Mouse (Mus musculus) MEL (cell line): ENCODE results near the gene Mapt. TPM values are rescaled to one million over a fixed set of nuclear protein-coding genes. Genes with fewer than 3 reads are reported as not detected.

Experiments used
- DNase-seq: peaks from one replicate; pipeline ENCODE4 v3.0.0; 2011; ENCODE audit warnings: low read depth, low spot score
- H3K27ac ChIP-seq: 2 replicates; pipeline ENCODE4 v1.5.1; 2012; ENCODE audit warnings: low read depth, mild to moderate bottlenecking, control low read depth, low read length, moderate library complexity; ENCODE audit not compliant: control insufficient read depth
- H3K27me3 ChIP-seq, 2 experiments: fragments of 150-350 bp in 1 of 2; sonication (generic) in 1 of 2; 2 replicates each; pipeline ENCODE4 v1.6.1; 2012; ENCODE audit warnings: low read length in 2 of 2, mild to moderate bottlenecking in 2 of 2, improper control_type of control experiment in 1 of 2, moderate library complexity in 1 of 2; ENCODE audit not compliant: insufficient read depth in 2 of 2, control insufficient read depth in 1 of 2
- H3K36me3 ChIP-seq, 2 experiments: 2 replicates each; pipeline ENCODE4 v1.6.1; 2012 to 2014; ENCODE audit warnings: low read length in 2 of 2, improper control_type of control experiment in 1 of 2, inconsistent platforms in 1 of 2, mild to moderate bottlenecking in 1 of 2; ENCODE audit not compliant: insufficient read depth in 2 of 2, control insufficient read depth in 1 of 2
- H3K4me1 ChIP-seq, 2 experiments: fragments of 150-350 bp in 1 of 2; sonication (generic) in 1 of 2; 2 replicates each; pipeline ENCODE4 v1.6.1; 2012; ENCODE audit warnings: low read length in 2 of 2, improper control_type of control experiment in 1 of 2, mild to moderate bottlenecking in 1 of 2; ENCODE audit not compliant: insufficient read depth in 2 of 2, control insufficient read depth in 1 of 2
- H3K4me3 ChIP-seq, 2 experiments: fragments of 150-350 bp in 1 of 2; sonication (generic) in 1 of 2; 2 replicates each; pipeline ENCODE4 v1.5.1; 2012; ENCODE audit warnings: low read depth in 2 of 2, low read length in 2 of 2, mild to moderate bottlenecking in 2 of 2, moderate library complexity in 2 of 2, control low read depth in 1 of 2, improper control_type of control experiment in 1 of 2; ENCODE audit not compliant: control insufficient read depth in 1 of 2, insufficient read depth in 1 of 2
- H3K79me2 ChIP-seq: 2 replicates; pipeline ENCODE4 v1.6.1; 2012; ENCODE audit warnings: mild to moderate bottlenecking, low read length, moderate library complexity; ENCODE audit not compliant: control insufficient read depth, poor library complexity, insufficient read depth
- H3K9ac ChIP-seq: 2 replicates; pipeline ENCODE4 v1.6.1; 2012; ENCODE audit warnings: low read depth, mild to moderate bottlenecking, control low read depth, low read length, moderate library complexity; ENCODE audit not compliant: control insufficient read depth, poor library complexity, severe bottlenecking
- H3K9me3 ChIP-seq: fragments of 150-350 bp; sonication (generic); replicated peaks from 2 replicates; pipeline ENCODE4 v1.6.1; 2012; ENCODE audit warnings: mild to moderate bottlenecking, low read length, improper control_type of control experiment, moderate library complexity; ENCODE audit not compliant: insufficient read depth
- BHLHE40 ChIP-seq: IDR thresholded peaks from 2 replicates; pipeline ENCODE4 v1.6.1; 2012; ENCODE audit warnings: low read depth, mild to moderate bottlenecking, inconsistent platforms, low read length, improper control_type of control experiment, borderline replicate concordance
- CTCF ChIP-seq, 3 experiments: IDR thresholded peaks in 2 of 3; conservative IDR thresholded peaks in 1 of 3; 2 replicates each; pipeline ENCODE4 v1.5.1; 2011 to 2012; ENCODE audit warnings: low read length in 3 of 3, low read depth in 2 of 3, mild to moderate bottlenecking in 2 of 3, improper control_type of control experiment in 1 of 3, inconsistent platforms in 1 of 3, mixed read lengths in 1 of 3, moderate library complexity in 1 of 3; ENCODE audit not compliant: control insufficient read depth in 1 of 3, insufficient read depth in 1 of 3, poor library complexity in 1 of 3, severe bottlenecking in 1 of 3
- E2F4 ChIP-seq: IDR thresholded peaks from 2 replicates; pipeline ENCODE4 v1.6.1; 2011; ENCODE audit warnings: low read depth, low read length, improper control_type of control experiment, borderline replicate concordance
- ELF1 ChIP-seq: IDR thresholded peaks from 2 replicates; pipeline ENCODE4 v1.6.1; 2014; ENCODE audit warnings: low read depth, mild to moderate bottlenecking, inconsistent platforms, low read length, improper control_type of control experiment, moderate library complexity
- EP300 ChIP-seq, 2 experiments: IDR thresholded peaks; 2 replicates each; pipeline ENCODE4 v1.6.1; 2011; ENCODE audit warnings: improper control_type of control experiment in 2 of 2, low read length in 2 of 2, low read depth in 1 of 2, mild to moderate bottlenecking in 1 of 2
- ETS1 ChIP-seq: IDR thresholded peaks from 2 replicates; pipeline ENCODE4 v1.6.1; 2012; ENCODE audit warnings: low read depth, mild to moderate bottlenecking, inconsistent platforms, low read length, improper control_type of control experiment, moderate library complexity
- GATA1 ChIP-seq: IDR thresholded peaks from 2 replicates; pipeline ENCODE4 v1.6.1; 2011; ENCODE audit warnings: low read depth, low read length, improper control_type of control experiment
- HCFC1 ChIP-seq: IDR thresholded peaks from 2 replicates; pipeline ENCODE4 v1.6.1; 2012; ENCODE audit warnings: low read depth, mild to moderate bottlenecking, inconsistent platforms, low read length, improper control_type of control experiment, moderate library complexity
- KAT2A ChIP-seq: conservative IDR thresholded peaks from 2 replicates; pipeline ENCODE4 v1.6.1; 2012; ENCODE audit warnings: low read depth, low read length, improper control_type of control experiment, inconsistent platforms
- MAFK ChIP-seq: IDR thresholded peaks from 2 replicates; pipeline ENCODE4 v1.6.1; 2011; ENCODE audit warnings: low read depth, mild to moderate bottlenecking, low read length, improper control_type of control experiment, borderline replicate concordance
- MAX ChIP-seq: IDR thresholded peaks from 2 replicates; pipeline ENCODE4 v1.6.1; 2011; ENCODE audit warnings: low read length, improper control_type of control experiment
- MEF2A ChIP-seq: IDR thresholded peaks from 2 replicates; pipeline ENCODE4 v1.6.1; 2014; ENCODE audit warnings: low read depth, mild to moderate bottlenecking, inconsistent platforms, low read length, improper control_type of control experiment; ENCODE audit not compliant: poor library complexity, insufficient replicate concordance, severe bottlenecking; ENCODE audit errors: extremely low read depth
- MYB ChIP-seq: IDR thresholded peaks from 2 replicates; pipeline ENCODE4 v1.6.1; 2011; ENCODE audit warnings: mild to moderate bottlenecking, low read depth, low read length, improper control_type of control experiment
- NRF1 ChIP-seq: IDR thresholded peaks from 2 replicates; pipeline ENCODE4 v1.6.1; 2014; ENCODE audit warnings: low read depth, mild to moderate bottlenecking, inconsistent platforms, low read length, improper control_type of control experiment, moderate library complexity; ENCODE audit not compliant: poor library complexity, insufficient read depth, severe bottlenecking
- POLR2AphosphoS5 ChIP-seq: IDR thresholded peaks from 2 replicates; pipeline ENCODE4 v1.6.1; 2012; ENCODE audit warnings: low read depth, borderline replicate concordance, mild to moderate bottlenecking, inconsistent platforms, low read length, moderate library complexity, mixed read lengths
- RAD21 ChIP-seq: IDR thresholded peaks from 2 replicates; pipeline ENCODE4 v1.6.1; 2011; ENCODE audit warnings: mild to moderate bottlenecking, low read depth, low read length, improper control_type of control experiment
- RCOR1 ChIP-seq: IDR thresholded peaks from 2 replicates; pipeline ENCODE4 v1.6.1; 2012; ENCODE audit warnings: low read depth, mild to moderate bottlenecking, inconsistent platforms, low read length, improper control_type of control experiment
- SIN3A ChIP-seq: IDR thresholded peaks from 2 replicates; pipeline ENCODE4 v1.6.1; 2012; ENCODE audit warnings: low read length, improper control_type of control experiment, inconsistent platforms
- SMC3 ChIP-seq: IDR thresholded peaks from 2 replicates; pipeline ENCODE4 v1.6.1; 2011; ENCODE audit warnings: low read depth, low read length, improper control_type of control experiment
- TAL1 ChIP-seq: IDR thresholded peaks from 2 replicates; pipeline ENCODE4 v1.6.1; 2012; ENCODE audit warnings: mild to moderate bottlenecking, inconsistent platforms, low read length, moderate library complexity, mixed read lengths
- TBP ChIP-seq: IDR thresholded peaks from 2 replicates; pipeline ENCODE4 v1.8.0; 2011; ENCODE audit warnings: low read depth, low read length, improper control_type of control experiment
- TCF12 ChIP-seq: IDR thresholded peaks from 2 replicates; pipeline ENCODE4 v1.6.1; 2014; ENCODE audit warnings: low read depth, mild to moderate bottlenecking, inconsistent platforms, low read length, improper control_type of control experiment, moderate library complexity
- UBTF ChIP-seq: IDR thresholded peaks from 2 replicates; pipeline ENCODE4 v1.6.1; 2012; ENCODE audit warnings: low read depth, mild to moderate bottlenecking, inconsistent platforms, low read length, improper control_type of control experiment, moderate library complexity, borderline replicate concordance; ENCODE audit not compliant: insufficient read depth
- USF1 ChIP-seq: IDR thresholded peaks from 2 replicates; pipeline ENCODE4 v1.6.1; 2014; ENCODE audit warnings: low read depth, mild to moderate bottlenecking, inconsistent platforms, low read length, improper control_type of control experiment, moderate library complexity
- USF2 ChIP-seq, 2 experiments: IDR thresholded peaks; 2 replicates each; pipeline ENCODE4 v1.6.1; 2011 to 2012; ENCODE audit warnings: improper control_type of control experiment in 2 of 2, low read length in 2 of 2, borderline replicate concordance in 1 of 2, inconsistent platforms in 1 of 2, low read depth in 1 of 2, mild to moderate bottlenecking in 1 of 2; ENCODE audit not compliant: insufficient read depth in 1 of 2
- ZC3H11A ChIP-seq: IDR thresholded peaks from 2 replicates; pipeline ENCODE4 v1.6.1; 2012; ENCODE audit warnings: low read depth, mild to moderate bottlenecking, inconsistent platforms, low read length, improper control_type of control experiment
- ZKSCAN1 ChIP-seq: IDR thresholded peaks from 2 replicates; pipeline ENCODE4 v1.6.1; 2012; ENCODE audit warnings: low read depth, mild to moderate bottlenecking, inconsistent platforms, low read length, improper control_type of control experiment, moderate library complexity
- ZMIZ1 ChIP-seq: IDR thresholded peaks from 2 replicates; pipeline ENCODE4 v1.6.1; 2012; ENCODE audit warnings: low read depth, mild to moderate bottlenecking, inconsistent platforms, low read length, improper control_type of control experiment, moderate library complexity
- polyA plus RNA-seq, 2 experiments: library from polyadenylated mRNA; stranded (reverse) in 1 of 2; unstranded in 1 of 2; fragments of >175 nt in 1 of 2; fragments of >200 nt in 1 of 2; gene quantifications; 2 replicates each; pipeline versions ENCODE4 v1.2.1 to v1.2.4; 2012; ENCODE audit warnings: low replicate concordance in 2 of 2, low read depth in 1 of 2; ENCODE audit not compliant: insufficient read length in 2 of 2, insufficient read depth in 1 of 2, missing spikeins in 1 of 2
- total RNA-seq: library from RNA; depleted of rRNA; stranded (reverse); fragments of 300-350 nt; gene quantifications from 2 replicates; pipeline ENCODE4 v1.2.3, GENCODE M21; 2012

Mapt gene
- total and polyA plus RNA-seq, 3 experiments: 0.89 to 1.7 TPM; not detected in 1

DNA sequence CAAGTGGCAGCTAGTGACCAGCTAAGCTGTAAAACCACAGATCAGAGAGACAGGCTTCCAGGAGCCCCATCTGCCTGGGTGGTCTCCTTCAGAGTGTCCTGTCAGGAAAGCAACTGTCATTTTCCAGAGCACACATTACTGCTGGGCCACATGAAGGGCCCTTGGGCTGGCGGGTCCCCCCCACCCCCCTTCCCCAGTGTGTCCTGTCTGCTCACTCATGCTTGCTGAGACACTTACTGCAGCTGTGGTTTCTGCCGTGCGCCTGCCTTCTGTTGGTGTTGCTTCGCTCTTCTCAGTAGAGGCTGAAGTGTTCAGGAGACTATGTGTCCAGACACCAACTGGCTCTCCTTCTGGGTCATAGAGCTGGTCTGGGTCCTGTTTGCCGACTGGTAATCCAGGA lies 89.3 kb downstream of the Mapt start:
- TF ChIP-seq MEF2A (no peak), MAFK (no peak), MAX (no peak), ZKSCAN1 (no peak), TCF12 (no peak), NRF1 (no peak), SIN3A (no peak), BHLHE40 (no peak), POLR2AphosphoS5 (no peak), UBTF (no peak), ZMIZ1 (no peak), E2F4 (no peak), CTCF (IDR thresholded peaks at IDR 0.05 in 2 of 3, conservative IDR thresholded peaks at IDR 0.05 in 1 of 3; ENCODE audit: control insufficient read depth in 1 of 3, insufficient read depth in 1 of 3, low read depth in 2 of 3, low read length in 3 of 3, poor library complexity in 1 of 3, severe bottlenecking in 1 of 3) (no peak), EP300 (IDR thresholded peaks at IDR 0.05; ENCODE audit: low read depth in 1 of 2, low read length in 2 of 2) (no peak), ELF1 (no peak), TBP (no peak), ZC3H11A (no peak)
- Histone ChIP-seq H3K27me3 (no peaks in the 10 kb centered on the region), H3K9me3 (no peaks in the 10 kb centered on the region), H3K4me3 (no peak overlapping the region), H3K9ac (no peak overlapping the region), H3K4me1 (peaks cover 5 to 25% of the 10 kb centered on the region in 2 experiments; a peak in 3 of 4 replicates), H3K27ac (no peak overlapping the region), H3K36me3 (peaks cover 0 to 5% of the 10 kb centered on the region in 2 experiments; a peak in 2 of 4 replicates), H3K79me2 (no peaks in the 10 kb centered on the region)
- DNase-seq: no peak

- Histone ChIP-seq H3K36me3 (peaks cover 0 to 5% of the 10 kb centered on the region in 2 experiments; a peak in 2 of 4 replicates), H3K9me3 (no peaks in the 10 kb centered on the region), H3K79me2 (no peaks in the 10 kb centered on the region), H3K9ac (no peak overlapping the region), H3K4me3 (no peak overlapping the region), H3K27ac (no peak overlapping the region), H3K4me1 (peaks cover 5 to 22% of the 10 kb centered on the region in 2 experiments; a peak in 3 of 4 replicates), H3K27me3 (no peaks in the 10 kb centered on the region)
- no peak for DNase-seq
- TF ChIP-seq NRF1: no peak
- TF ChIP-seq RAD21: no peak
- TF ChIP-seq TCF12: no peak
- TF ChIP-seq MYB: no peak
- no peak for TF ChIP-seq HCFC1
- no peak for TF ChIP-seq KAT2A
- no peak for TF ChIP-seq USF2 (IDR thresholded peaks at IDR 0.05; ENCODE audit: borderline replicate concordance in 1 of 2, insufficient read depth in 1 of 2, low read depth in 1 of 2, low read length in 2 of 2)
- TF ChIP-seq GATA1: no peak
- no peak for TF ChIP-seq ZMIZ1
- no peak for TF ChIP-seq USF1
- no peak for TF ChIP-seq UBTF
- no peak for TF ChIP-seq CTCF (IDR thresholded peaks at IDR 0.05 in 2 of 3, conservative IDR thresholded peaks at IDR 0.05 in 1 of 3; ENCODE audit: control insufficient read depth in 1 of 3, insufficient read depth in 1 of 3, low read depth in 2 of 3, low read length in 3 of 3, poor library complexity in 1 of 3, severe bottlenecking in 1 of 3)
- no peak for TF ChIP-seq ETS1
- TF ChIP-seq RCOR1: no peak
- TF ChIP-seq TBP: no peak
- no peak for TF ChIP-seq SMC3
- TF ChIP-seq TAL1: no peak
These were observed 91.0 kb downstream of the Mapt start for GRCm38 (mm10) chr11:104322142-104322541.
